Mouse (Mus musculus) megakaryocyte, embryonic 14.5 days (primary cell): ENCODE results near the gene Senp3. TPM values are rescaled to one million over a fixed set of nuclear protein-coding genes. Genes with fewer than 3 reads are reported as not detected.

Experiments used
- H3K27me3 ChIP-seq: replicated peaks from 2 replicates; pipeline ENCODE3; 2012; ENCODE audit warnings: inconsistent platforms
- H3K36me3 ChIP-seq: replicated peaks from 2 replicates; pipeline ENCODE3; 2012; ENCODE audit warnings: low read length, inconsistent platforms, mixed read lengths
- H3K4me1 ChIP-seq: 2 replicates; pipeline ENCODE4 v1.6.1; 2012; ENCODE audit warnings: inconsistent platforms
- H3K4me3 ChIP-seq: replicated peaks from 2 replicates; pipeline ENCODE3; 2012; ENCODE audit warnings: moderate library complexity, mild to moderate bottlenecking, inconsistent platforms
- H3K9me3 ChIP-seq: 2 replicates; pipeline ENCODE4 v1.6.1; 2012; ENCODE audit warnings: inconsistent platforms
- FLI1 ChIP-seq: IDR thresholded peaks from 2 replicates; pipeline ENCODE4 v1.6.1; 2012; ENCODE audit warnings: low read length, inconsistent platforms, mixed read lengths
- GATA1 ChIP-seq: IDR thresholded peaks from 3 replicates; pipeline ENCODE4 v1.6.1; 2012; ENCODE audit warnings: mixed read lengths, low read length, inconsistent platforms, borderline replicate concordance
- polyA plus RNA-seq: library from polyadenylated mRNA; stranded (reverse); fragments of >175 nt; gene quantifications from 2 replicates; pipeline ENCODE4 v1.2.3, GENCODE M21; 2012; ENCODE audit warnings: low replicate concordance; ENCODE audit not compliant: insufficient read depth

Gene Senp3
- polyA plus RNA-seq, 1 experiment = 54.1 TPM

DNA sequence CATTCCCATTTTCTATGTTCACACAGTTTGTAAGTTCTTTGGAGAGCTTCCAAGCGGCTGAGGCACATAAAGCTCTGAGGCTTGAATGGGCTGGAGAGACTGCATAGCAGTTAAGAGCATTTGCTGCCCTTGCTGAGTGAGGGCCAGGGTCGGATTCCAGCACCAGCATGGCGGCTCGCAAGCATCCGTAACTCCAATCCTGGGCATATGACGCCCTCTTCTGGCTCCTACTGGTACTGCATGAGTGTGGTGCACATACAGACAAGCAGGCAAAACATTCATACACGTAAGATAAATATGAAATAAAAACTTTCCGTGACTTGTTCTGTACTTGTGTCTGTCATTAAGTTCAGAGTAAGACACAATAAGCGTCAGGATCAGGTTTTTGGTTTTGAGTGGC, 33.6 kb upstream of the Senp3 start:
- H3K27me3 ChIP-seq = peaks cover 5% of the 10 kb centered on the region
- no peaks in the 10 kb centered on the region for H3K36me3 ChIP-seq
- H3K9me3 ChIP-seq = peaks cover 4% of the 10 kb centered on the region; the same call in 1 of the 2 replicates
- TF ChIP-seq GATA1 = no peak
- TF ChIP-seq FLI1 = no peak
- H3K4me1 ChIP-seq = peaks cover 25% of the 10 kb centered on the region
- H3K4me3 ChIP-seq = no peak overlapping the region

DNA sequence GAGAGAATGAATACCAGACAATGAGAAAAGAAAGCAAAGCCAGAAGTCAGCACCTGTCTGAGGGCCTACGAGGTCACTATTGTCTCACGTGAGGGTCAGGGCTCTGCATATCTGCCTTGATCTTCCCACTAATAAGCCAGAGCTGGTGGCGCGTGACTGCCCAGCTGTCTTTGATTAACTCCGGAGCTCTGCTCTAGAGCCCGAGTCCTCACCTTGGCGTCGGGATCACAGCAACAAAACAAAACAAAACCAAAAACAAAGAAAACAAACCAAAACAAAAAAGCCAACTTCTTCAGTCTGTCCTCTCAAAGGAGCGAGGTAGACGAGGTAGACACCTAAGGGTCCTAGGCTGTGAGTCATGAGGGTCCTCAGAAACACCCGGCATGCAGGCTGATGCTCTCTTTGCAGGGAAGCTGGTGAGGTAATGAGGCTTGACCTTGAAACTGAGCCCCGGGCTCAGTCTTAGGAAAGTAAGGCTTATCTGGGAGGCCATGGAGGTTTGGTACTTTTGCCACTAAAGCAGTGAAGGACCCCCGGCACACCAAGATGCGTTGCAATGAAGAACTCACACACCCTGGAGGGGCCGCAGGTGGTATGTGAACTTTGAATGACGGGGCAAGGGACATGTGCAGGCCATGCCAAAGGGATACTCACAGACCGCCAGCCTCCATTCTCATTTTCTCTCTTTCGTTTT, 32.9 kb upstream of the Senp3 start:
- Histone ChIP-seq H3K9me3 (peaks cover 4% of the 10 kb centered on the region; the same call in 1 of the 2 replicates), H3K4me1 (peaks cover 32% of the 10 kb centered on the region), H3K27me3 (peaks cover 5% of the 10 kb centered on the region), H3K36me3 (no peaks in the 10 kb centered on the region), H3K4me3 (no peak overlapping the region)
- TF ChIP-seq FLI1 = no peak
- no peak for TF ChIP-seq GATA1

DNA sequence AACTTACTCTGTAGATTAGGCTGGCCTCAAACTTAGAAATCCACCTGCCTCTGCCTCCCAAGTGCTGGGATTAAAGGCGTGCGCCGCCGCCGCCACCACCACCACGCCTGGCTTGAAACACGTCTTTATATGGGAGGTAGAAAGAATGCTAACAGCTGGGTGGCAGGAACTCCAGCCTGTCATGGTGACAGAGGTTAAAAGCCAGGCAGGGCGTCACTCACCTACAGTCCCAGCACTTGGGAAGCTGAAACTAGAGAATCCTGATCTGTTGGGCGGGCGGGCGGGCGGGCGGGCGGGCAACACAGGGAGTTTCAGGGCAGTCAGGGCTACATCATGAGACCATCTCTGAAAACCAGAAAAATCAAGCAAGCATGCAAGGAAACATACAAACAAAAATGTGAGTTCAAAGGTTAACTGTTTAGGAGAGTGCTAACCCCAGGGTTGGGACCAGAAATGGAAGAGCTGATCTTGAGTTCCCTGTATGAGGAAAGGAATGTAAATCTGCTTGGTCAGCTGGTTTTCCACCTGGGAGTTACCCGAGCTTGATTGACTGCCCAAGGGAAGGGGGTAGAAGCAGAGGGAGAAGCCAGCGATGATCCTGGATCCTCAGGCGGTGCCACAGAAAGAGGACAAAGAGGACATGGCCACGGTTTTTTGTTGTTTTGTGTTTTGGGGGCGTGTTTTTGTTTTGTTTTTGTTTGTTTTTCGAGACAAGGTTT, 31.2 kb upstream of the Senp3 start:
- Histone ChIP-seq H3K4me1 (peaks cover 44% of the 10 kb centered on the region), H3K9me3 (peaks cover 4% of the 10 kb centered on the region; the same call in 1 of the 2 replicates), H3K4me3 (no peak overlapping the region), H3K27me3 (peaks cover 3% of the 10 kb centered on the region), H3K36me3 (no peaks in the 10 kb centered on the region)
- TF ChIP-seq FLI1 (no peak), GATA1 (no peak)

DNA sequence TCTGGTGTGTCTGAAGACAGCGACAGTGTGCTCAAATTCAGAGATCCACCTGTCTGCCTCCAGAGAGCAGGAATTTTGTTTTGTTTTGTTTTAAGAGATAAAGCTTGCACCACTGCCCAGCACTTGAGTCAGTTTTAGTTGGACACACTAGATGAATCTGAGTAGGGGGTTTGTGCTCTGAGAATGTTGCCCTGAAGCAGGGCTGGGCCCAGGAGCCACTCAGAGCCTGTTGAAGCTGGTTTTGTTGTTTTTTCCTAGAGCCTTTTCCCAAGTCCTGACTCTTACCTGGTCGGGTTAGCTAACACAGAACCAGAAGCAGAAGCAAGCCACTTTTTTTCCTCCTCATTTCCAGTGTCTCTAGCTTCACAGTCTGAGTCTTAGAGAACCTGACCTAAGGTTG, 29.2 kb upstream of the Senp3 start:
- TF ChIP-seq FLI1 = no peak
- no peak for TF ChIP-seq GATA1
- no peak overlapping the region for H3K4me3 ChIP-seq
- peaks cover 4% of the 10 kb centered on the region for H3K27me3 ChIP-seq
- H3K9me3 ChIP-seq = peaks cover 4% of the 10 kb centered on the region; the same call in 1 of the 2 replicates
- H3K4me1 ChIP-seq = peaks cover 46% of the 10 kb centered on the region
- no peaks in the 10 kb centered on the region for H3K36me3 ChIP-seq

DNA sequence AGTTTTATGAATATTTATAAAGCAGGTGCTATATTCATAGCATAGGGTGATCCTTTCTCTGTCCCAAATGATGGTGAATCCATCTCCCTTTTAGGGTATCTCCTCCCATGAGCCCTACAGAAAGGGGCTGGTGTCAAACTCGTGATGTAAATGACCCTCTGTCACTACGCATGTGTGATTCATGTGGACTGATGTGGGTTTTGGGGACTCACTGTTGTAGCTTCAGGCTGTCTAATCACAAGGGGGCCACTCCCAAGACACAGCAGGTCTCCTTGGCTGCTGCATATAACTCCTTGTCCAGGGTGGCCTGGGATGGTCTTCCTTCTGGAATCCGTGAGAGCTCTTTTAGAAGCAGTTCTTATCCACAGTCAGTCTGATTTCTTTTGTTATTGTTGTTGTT, 28.6 kb upstream of the Senp3 start:
- no peak for TF ChIP-seq GATA1
- no peak for TF ChIP-seq FLI1
- peaks cover 4% of the 10 kb centered on the region for H3K27me3 ChIP-seq
- peaks cover 3% of the 10 kb centered on the region; the same call in 1 of the 2 replicates for H3K9me3 ChIP-seq
- no peak overlapping the region for H3K4me3 ChIP-seq
- no peaks in the 10 kb centered on the region for H3K36me3 ChIP-seq
- peaks cover 39% of the 10 kb centered on the region for H3K4me1 ChIP-seq

DNA sequence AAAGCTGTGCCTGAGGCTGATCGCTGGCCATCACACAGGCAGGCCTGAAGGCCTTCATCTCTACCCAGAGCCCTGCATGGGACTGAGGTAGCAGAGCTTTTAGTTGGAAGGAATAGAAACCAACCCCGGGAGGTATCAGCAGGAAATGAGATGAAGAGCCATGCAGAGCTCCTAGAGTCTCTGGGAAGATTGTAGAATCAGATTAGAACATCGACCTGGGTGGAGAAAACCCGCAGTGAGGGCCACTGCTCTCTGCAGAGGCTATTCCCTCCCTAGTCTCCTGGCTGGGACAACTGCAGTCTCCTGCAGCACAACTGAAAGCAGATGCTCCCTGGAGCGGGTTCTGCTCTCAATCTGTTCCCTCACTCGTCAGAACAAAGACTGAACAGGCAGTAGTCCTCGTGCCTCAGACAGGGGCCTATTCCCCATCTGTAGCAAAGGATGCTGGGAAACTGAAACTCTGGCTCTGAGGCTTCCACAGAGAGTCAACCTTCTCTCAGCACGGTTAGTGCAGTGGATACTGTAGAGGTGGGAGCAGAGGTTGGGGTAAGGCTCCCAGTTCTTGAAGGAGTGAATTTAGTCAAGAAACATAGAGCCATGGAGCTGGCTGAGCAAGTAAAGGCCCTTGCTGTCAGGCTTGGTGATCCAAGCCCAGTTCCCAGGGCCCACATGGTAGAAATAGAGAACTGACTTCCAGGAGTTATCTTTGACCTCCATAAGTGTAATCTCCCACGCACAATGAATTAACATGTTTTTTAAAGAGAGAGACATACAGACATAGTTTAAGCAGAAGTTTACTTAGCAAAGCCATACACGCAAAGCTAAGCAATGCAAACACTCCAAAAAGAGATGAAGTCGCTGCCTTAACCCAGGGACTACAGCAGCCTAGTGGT, 27.9 kb upstream of the Senp3 start:
- H3K36me3 ChIP-seq = no peaks in the 10 kb centered on the region
- peaks cover 4% of the 10 kb centered on the region for H3K27me3 ChIP-seq
- no peak for TF ChIP-seq FLI1
- no peak for TF ChIP-seq GATA1
- peaks cover 43% of the 10 kb centered on the region for H3K4me1 ChIP-seq
- no peak overlapping the region for H3K4me3 ChIP-seq
- no peaks in the 10 kb centered on the region for H3K9me3 ChIP-seq

DNA sequence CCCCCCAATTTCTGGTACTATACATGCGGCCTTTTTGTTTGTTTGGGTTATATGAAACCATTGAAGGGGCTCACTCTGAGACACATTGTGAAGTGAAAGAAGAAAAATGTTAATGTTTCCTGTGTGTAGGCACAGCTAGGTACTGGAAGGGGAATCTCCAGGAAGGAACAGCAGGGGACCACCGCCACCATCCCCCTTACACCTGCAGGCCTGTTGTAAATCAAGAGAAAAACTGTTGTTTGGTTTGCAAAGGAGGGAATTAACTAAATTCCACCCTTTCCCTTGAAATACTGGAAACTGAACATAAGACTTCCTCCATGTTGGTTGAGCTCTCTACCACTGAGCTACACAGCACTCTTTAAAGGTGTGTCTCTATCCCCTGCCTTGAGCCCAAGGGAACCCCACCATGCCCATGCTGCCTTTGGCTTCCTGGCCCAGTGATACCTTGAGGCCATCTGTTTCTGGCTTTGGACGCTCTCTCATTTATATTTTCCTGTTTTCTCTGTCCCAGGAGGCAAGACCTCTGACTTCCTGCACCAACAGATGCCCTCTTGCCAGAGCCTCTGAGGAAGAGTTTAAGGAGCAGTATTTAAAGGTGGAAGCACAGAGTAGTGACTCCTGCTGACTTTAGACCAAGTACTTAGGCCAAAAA, 26.9 kb upstream of the Senp3 start:
- no peaks in the 10 kb centered on the region for H3K36me3 ChIP-seq
- H3K27me3 ChIP-seq = peaks cover 4% of the 10 kb centered on the region
- no peak for TF ChIP-seq GATA1
- TF ChIP-seq FLI1 = no peak
- no peaks in the 10 kb centered on the region for H3K9me3 ChIP-seq
- peaks cover 53% of the 10 kb centered on the region for H3K4me1 ChIP-seq
- no peak overlapping the region for H3K4me3 ChIP-seq

DNA sequence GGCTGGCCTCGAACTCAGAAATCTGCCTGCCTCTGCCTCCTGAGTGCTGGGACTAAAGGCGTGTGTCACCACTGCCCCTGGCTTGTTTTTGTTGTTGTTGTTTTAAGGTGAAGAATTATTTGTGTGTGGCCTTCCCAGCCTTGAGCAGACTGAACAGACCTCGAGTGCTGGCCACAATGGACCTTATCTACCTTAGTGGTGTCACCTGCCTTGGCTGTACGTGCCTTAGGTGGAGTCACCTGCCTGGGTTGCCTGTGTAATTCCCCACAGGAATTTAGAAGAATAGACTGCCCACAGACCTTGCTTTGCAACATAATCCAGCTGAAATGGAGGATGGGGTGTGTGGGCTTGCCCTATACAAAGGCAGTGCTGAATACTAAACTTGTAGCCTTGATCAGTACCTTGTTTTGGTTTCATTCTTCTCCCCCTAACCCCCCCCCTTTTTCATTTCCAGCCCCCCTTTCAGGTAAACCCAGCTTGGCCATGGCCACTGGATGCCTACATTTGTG, 26.0 kb upstream of the Senp3 start:
- no peaks in the 10 kb centered on the region for H3K9me3 ChIP-seq

DNA sequence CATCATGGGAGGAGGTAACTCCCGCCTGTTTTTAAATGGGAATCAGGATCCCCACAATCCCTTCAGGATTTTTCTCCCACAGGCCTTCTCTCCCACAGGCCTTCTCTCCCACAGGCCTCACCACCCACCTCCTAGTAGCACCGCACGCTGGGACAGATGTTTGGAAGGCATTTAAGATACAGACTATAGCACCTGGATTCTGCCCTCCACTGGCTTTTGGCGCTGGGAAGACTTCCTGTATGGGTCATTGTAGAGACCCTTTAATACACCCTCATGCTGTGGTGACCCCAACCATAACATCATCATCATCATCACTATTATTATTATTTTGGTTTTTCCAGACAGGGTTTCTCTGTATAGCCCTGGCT, 25.6 kb upstream of the Senp3 start:
- H3K4me1 ChIP-seq = peaks cover 54% of the 10 kb centered on the region
- H3K27me3 ChIP-seq = peaks cover 4% of the 10 kb centered on the region
- no peaks in the 10 kb centered on the region for H3K9me3 ChIP-seq
- no peaks in the 10 kb centered on the region for H3K36me3 ChIP-seq
- H3K4me3 ChIP-seq = no peak overlapping the region
- TF ChIP-seq GATA1 = no peak
- no peak for TF ChIP-seq FLI1

More for the DNA sequence above, 26.0 kb upstream of the Senp3 start:
- Histone ChIP-seq H3K36me3 (no peaks in the 10 kb centered on the region), H3K4me3 (no peak overlapping the region), H3K4me1 (peaks cover 54% of the 10 kb centered on the region), H3K27me3 (peaks cover 4% of the 10 kb centered on the region)
- TF ChIP-seq GATA1 (no peak), FLI1 (no peak)
